Mouse (Mus musculus) layer of hippocampus, postnatal 14 days (tissue): ENCODE data around the gene 0610037L13Rik. TPM values are rescaled to one million over a fixed set of nuclear protein-coding genes. Genes with fewer than 3 reads are reported as not detected.

Experiments
- DNase-seq, 2 experiments: peaks; one replicate each; pipeline ENCODE4 v3.0.0; 2021 to 2022; ENCODE audit warnings: low spot score in 2 of 2, mixed read lengths in 1 of 2
- total RNA-seq, 2 experiments: library from RNA; stranded (reverse); gene quantifications; 2 replicates each; pipeline ENCODE4 v1.2.3; 2021

The 0610037L13Rik gene
- total RNA-seq, 2 experiments from 2014 or later: 61.0 to 69.7 TPM

GRCm38 (mm10) chr4:107906561-107906960, 16.9 kb downstream of the 0610037L13Rik start:
- no peak for DNase-seq

GRCm38 (mm10) chr4:107910020-107910419, 20.4 kb downstream of the 0610037L13Rik start:
- no peak for DNase-seq

DNA sequence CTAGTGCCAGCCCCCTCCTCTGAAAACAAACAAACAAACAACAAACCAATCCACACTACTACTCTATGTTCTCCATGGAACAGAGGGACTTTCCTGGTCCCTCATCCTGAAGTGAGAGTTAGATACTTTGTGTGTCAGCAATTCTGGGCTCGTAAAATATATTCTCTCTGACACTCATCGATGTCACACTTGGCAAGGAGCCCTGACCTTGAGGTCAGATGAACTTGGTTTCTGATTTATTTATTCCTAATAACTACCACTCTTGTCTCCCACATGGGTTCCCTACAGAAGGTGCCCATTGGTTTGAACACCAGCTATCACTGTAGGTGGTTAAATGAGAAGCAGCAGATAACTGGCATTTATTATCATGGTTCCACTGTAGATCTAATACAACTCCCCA, 30.7 kb downstream of the 0610037L13Rik start:
- DNase-seq: no peak

DNA sequence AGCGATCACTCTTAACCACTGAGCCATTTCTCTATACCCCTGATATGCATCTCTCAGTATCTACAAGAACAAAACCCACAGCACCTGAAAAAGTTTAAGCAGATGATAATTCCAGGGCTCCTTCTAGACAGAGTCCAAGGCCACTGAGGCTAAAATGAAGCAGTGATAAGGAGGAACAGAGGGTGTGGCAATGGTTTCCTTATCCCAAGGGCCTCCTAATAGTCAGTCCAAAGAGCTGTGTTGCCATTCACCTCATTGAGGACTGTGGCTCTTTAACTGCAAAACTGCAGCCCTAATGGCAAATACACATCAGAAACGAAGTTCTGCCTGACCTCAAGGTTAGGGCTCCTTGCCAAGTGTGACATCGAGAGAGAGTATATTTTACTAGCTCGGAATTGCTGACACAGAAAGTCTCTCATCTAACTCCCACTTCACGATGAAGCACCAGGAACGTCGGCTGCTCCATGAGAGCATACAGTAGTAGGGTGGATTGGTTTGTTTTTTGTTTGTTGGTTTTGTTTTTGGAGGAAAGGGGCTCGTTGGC, 31.6 kb downstream of the 0610037L13Rik start:
- DNase-seq: no peak

DNA sequence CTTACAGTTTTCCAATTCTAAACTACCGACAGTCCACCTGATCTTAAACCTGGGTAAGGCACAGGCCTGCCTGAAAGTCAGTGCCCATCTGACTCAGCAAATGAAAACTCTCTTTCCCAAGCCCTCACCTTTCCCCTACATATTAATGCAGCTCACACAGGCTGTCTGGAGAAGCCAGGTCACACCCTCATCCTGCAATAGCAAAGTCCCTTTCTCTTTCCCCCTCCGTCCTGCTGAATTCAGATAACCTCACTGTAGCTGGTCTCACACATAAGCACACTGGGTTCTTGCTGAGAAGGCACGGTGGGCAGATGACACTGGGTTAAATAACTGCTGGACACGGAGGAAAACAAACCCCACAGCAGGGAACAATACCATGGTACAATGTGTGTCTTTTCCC, 32.3 kb downstream of the 0610037L13Rik start:
- no peak for DNase-seq

GRCm38 (mm10) chr4:107923145-107923802, 33.7 kb downstream of the 0610037L13Rik start, which contains the start of gene Cpt2:
TSS of gene Cpt2 (minus strand) at chr4:107923610.
- peak; percentile 76 to 82 for DNase-seq

- DNase-seq: no peak
Observed at GRCm38 (mm10) chr4:107923803-107924194, 34.2 kb downstream of the 0610037L13Rik start.

GRCm38 (mm10) chr4:107928269-107928668, 38.7 kb downstream of the 0610037L13Rik start:
- DNase-seq: no peak

GRCm38 (mm10) chr4:107928726-107929125, 39.1 kb downstream of the 0610037L13Rik start:
- DNase-seq: no peak

DNA sequence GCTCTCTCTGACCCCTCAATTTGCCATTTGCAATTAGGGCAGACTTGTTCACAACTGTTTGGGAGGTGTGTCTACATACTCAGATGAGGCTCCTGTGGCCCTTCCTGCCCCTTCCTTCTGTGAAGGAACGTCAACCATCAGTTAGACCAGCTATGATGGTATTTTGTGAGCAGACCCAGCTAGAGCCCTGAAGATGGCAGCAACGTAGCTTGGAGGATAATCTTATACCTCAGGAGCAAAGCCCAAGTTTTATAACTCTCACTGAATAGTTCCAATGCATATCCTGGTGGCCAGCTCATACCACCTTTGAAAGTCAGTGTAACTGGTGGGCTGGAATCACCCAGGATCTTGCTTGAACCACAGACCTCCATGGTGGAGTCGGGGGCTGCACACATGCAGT, 41.8 kb downstream of the 0610037L13Rik start:
- no peak for DNase-seq

DNA sequence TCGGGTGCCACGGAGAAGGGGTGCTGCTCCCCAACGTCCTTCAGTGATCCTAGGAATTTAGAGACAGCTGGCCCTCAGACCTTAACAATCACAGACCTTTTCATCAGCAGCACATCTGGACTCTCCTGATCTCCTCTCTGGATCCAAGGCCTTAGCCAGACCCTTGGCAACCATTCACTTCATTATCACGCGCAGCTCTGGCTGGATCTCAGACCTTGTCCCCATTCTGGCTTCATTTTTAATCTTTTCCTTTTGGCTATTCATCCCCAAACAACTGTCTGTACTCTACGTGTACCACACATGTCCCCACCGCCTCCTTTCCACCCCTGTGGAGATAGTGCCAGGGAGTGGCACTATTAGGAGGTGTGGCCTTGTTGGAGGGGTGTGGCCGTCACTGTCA, 43.6 kb downstream of the 0610037L13Rik start:
- DNase-seq: no peak

DNA sequence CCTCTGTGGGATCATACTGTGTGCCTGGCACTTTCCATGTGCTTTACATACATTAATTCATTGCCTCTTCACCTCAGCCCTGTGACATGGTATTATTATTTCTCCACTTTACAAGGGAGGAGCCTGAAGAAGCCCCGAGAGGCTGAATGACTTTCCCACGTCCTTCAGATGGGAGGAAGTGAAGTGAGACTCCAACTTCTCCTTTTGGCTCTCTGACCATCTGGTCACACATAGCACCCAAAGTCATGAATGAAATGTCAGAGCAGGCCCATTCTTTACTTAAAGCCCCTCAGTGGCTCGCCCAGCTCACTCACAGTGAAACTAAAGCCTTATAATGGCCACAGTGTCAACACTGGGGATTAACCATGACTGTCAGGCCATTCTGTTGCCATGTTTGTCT, 45.6 kb downstream of the 0610037L13Rik start:
- DNase-seq: no peak

GRCm38 (mm10) chr4:107937338-107937737, 47.7 kb downstream of the 0610037L13Rik start:
- DNase-seq: peak; percentile 65 to 73

DNA sequence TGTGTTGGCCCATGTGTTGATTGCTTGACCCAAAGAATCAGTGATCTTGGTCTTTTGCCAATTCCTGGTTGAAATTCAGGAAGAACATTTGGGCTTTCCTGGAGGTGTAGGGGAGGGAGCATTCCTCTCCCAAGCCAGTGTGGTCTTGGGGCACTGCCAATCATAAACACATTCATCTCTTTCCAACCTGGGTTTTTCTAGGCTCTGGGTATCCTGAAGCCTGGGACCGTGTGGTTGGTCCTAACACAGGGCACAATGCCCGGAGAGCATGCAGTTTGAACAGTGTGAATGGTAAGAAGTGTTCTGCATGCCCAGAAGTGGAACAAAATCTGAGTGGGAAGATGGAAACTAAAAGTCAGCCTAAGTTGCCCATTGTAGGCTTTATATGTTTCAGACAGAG, 48.5 kb downstream of the 0610037L13Rik start:
- DNase-seq: peak in 1 of 2 experiments; percentile 22

DNA sequence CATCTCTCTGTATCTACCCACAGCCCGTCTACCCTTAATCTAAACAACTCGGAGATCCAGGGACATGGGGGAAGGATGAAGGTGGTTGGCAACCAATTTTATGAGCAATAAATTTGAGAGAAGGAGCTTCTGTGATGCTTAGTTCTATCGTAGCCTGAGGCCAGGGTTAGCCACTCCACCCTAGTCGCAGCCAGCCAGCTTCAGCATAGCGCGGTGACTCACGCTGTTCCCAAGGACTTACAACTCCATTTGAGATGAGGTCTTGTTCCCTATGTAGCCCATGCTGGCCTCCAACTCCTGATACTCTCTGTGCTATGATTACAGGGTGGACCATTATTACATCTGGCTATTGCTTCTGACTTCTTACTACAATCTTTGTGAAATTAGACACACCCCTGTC, 53.1 kb downstream of the 0610037L13Rik start:
- DNase-seq: no peak

GRCm38 (mm10) chr4:107944141-107944540, 54.5 kb downstream of the 0610037L13Rik start:
- peak in 1 of 2 experiments; percentile 13 for DNase-seq

Other genes starting within 250 kb of the 0610037L13Rik start
- 1 to 10 TPM; 1.6 to 3.0 TPM for gene Dmrtb1, start 205.6 kb upstream of the 0610037L13Rik start, total RNA-seq
- gene Lrp8, start 87.6 kb upstream of the 0610037L13Rik start, total RNA-seq: 100 to 1,000 TPM; 116 to 132 TPM
- gene Magoh, start 10.1 kb upstream of the 0610037L13Rik start, total RNA-seq: 10 to 100 TPM; 37.4 to 40.5 TPM
- 1 to 10 TPM; 8.4 to 8.9 TPM for gene Cpt2, start 33.8 kb downstream of the 0610037L13Rik start, total RNA-seq
- gene Slc1a7, start 78.5 kb downstream of the 0610037L13Rik start, total RNA-seq: under 1 TPM in 1 of 2 experiments, not detected in 1; 0.12 TPM
- gene Podn, start 206.6 kb downstream of the 0610037L13Rik start, total RNA-seq: 10 to 100 TPM in 1 of 2 experiments, 1 to 10 TPM in 1; 8.8 to 11.5 TPM